Mouse (Mus musculus) heart, adult 2 months (tissue): ENCODE data around the gene Siva1.

ENCODE experiments used
- CTCF ChIP-seq: fragments of 200-600 bp; IDR thresholded peaks from 2 replicates; pipeline ENCODE4 v1.8.1; 2022; ENCODE audit warnings: antibody characterized with exemption, mild to moderate bottlenecking, moderate library complexity
- EP300 ChIP-seq: fragments of 200-500 bp; IDR thresholded peaks from 2 replicates; pipeline ENCODE4 v1.6.1; 2011; ENCODE audit warnings: low read depth, low read length, control low read depth; ENCODE audit not compliant: insufficient read depth
- POLR2A ChIP-seq: fragments of 200-500 bp; IDR thresholded peaks from 2 replicates; pipeline ENCODE4 v1.6.1; 2011; ENCODE audit warnings: mild to moderate bottlenecking, low read depth, low read length, control low read depth; ENCODE audit not compliant: insufficient read depth

GRCm38 (mm10) chr12:112630796-112631195 is 13.7 kb upstream of the Siva1 start:
- TF ChIP-seq EP300 (no peak), CTCF (no peak), POLR2A (no peak)
